Mouse (Mus musculus) E14TG2a.4 (cell line): Measurements from ENCODE around the gene Sec31b.

Experiments used
- H3K27me3 ChIP-seq: 2 replicates; pipeline ENCODE4 v1.6.1; 2014; ENCODE audit warnings: low read length, control low read depth; ENCODE audit not compliant: insufficient read depth
- H3K36me3 ChIP-seq: 2 replicates; pipeline ENCODE4 v1.6.1; 2014; ENCODE audit warnings: low read length, control low read depth; ENCODE audit not compliant: insufficient read depth
- H3K4me1 ChIP-seq: replicated peaks from 2 replicates; pipeline ENCODE4 v1.6.1; 2014; ENCODE audit warnings: low read depth, low read length, control low read depth
- H3K4me3 ChIP-seq: replicated peaks from 2 replicates; pipeline ENCODE4 v1.5.1; 2014; ENCODE audit warnings: mild to moderate bottlenecking, low read length
- H3K9me3 ChIP-seq: 2 replicates; pipeline ENCODE4 v1.6.1; 2014; ENCODE audit warnings: low read length, control low read depth
- CTCF ChIP-seq: conservative IDR thresholded peaks from 2 replicates; pipeline ENCODE4 v1.5.1; 2014; ENCODE audit warnings: low read length
- NANOG ChIP-seq: IDR thresholded peaks from 2 replicates; pipeline ENCODE4 v1.6.1; 2014; ENCODE audit warnings: borderline replicate concordance, low read length, mixed read lengths
- POU5F1 ChIP-seq: IDR thresholded peaks from 2 replicates; pipeline ENCODE4 v1.6.1; 2014; ENCODE audit warnings: low read length, borderline replicate concordance

Gene Sec31b

DNA sequence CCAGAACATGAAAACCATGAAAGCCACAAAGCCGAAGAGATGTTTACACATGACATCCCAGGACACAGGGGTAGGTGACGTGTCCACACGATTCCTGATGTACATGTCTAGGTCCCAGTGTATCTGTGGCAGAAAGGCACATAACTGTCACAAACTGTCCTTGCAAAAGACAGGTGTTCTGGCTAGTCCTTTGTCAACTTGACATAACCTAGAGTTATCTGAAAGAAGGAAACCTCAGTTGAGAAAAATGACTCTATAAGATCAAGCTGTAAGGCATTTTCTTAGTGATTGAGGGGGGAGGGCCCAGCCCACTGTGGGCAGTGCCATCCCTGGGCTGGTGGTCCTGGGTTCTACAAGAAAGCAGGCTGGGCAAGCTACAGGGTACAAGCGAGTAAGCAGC lies 7.1 kb upstream of the Sec31b start, which contains the start of gene Gm20538:
TSS of gene Gm20538 (minus strand) at position 101 of the 400 bp plus-strand sequence.
- Histone ChIP-seq H3K27me3 (no peaks in the 10 kb centered on the region), H3K4me1 (peaks cover 21% of the 10 kb centered on the region), H3K9me3 (no peaks in the 10 kb centered on the region), H3K4me3 (no peak within 1 kb of the TSS), H3K36me3 (peaks cover 60% of the 10 kb centered on the region)
- TF ChIP-seq NANOG (no peak), POU5F1 (no peak), CTCF (no peak)

- peaks cover 22% of the 10 kb centered on the region for H3K4me1 ChIP-seq
- peaks cover 14% of the 10 kb centered on the region for H3K27me3 ChIP-seq
- H3K36me3 ChIP-seq = peaks cover 23% of the 10 kb centered on the region
- peak overlapping the region; percentile 87 for H3K4me3 ChIP-seq
- peaks cover 11% of the 10 kb centered on the region; the same call in 1 of the 2 replicates for H3K9me3 ChIP-seq
- TF ChIP-seq POU5F1 = no peak
- TF ChIP-seq NANOG = no peak
- peak; percentile 56 for TF ChIP-seq CTCF
Measured at GRCm38 (mm10) chr19:44544775-44545174, 889 bp downstream of the Sec31b start.

DNA sequence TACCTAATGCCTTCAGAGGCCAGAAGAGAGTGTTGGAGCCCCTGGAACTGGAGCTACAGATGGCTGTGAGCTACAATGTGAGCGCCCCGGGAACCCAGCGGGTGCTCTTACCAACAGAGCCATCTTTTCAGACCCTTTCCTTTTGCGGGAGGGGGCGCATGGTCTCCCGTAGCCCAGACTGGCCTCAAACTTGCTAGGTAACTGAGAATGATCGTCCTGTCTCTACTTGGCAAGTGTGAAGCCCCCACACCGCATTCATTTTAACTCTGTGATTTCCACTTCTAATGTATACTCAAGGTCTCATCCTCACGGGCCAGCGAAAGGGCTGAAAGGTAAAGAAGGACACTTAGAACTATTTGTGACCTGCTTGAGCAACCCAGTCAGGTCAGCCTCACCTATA lies 1.3 kb downstream of the Sec31b start:
- H3K36me3 ChIP-seq = peaks cover 19% of the 10 kb centered on the region
- peaks cover 14% of the 10 kb centered on the region for H3K27me3 ChIP-seq
- no peak overlapping the region; the same call in 1 of the 2 replicates for H3K4me3 ChIP-seq
- no peak for TF ChIP-seq NANOG
- TF ChIP-seq POU5F1 = no peak
- TF ChIP-seq CTCF = no peak
- H3K4me1 ChIP-seq = peaks cover 22% of the 10 kb centered on the region
- peaks cover 11% of the 10 kb centered on the region; the same call in 1 of the 2 replicates for H3K9me3 ChIP-seq

GRCm38 (mm10) chr19:44542694-44543178 lies 2.9 kb downstream of the Sec31b start:
- Histone ChIP-seq H3K27me3 (peaks cover 14% of the 10 kb centered on the region), H3K36me3 (peaks cover 2% of the 10 kb centered on the region), H3K4me3 (no peak overlapping the region), H3K9me3 (peaks cover 11% of the 10 kb centered on the region; the same call in 1 of the 2 replicates), H3K4me1 (peaks cover 21% of the 10 kb centered on the region)
- TF ChIP-seq NANOG (no peak), CTCF (no peak), POU5F1 (no peak)

GRCm38 (mm10) chr19:44537416-44537815 lies 8.2 kb downstream of the Sec31b start:
- peaks cover 12% of the 10 kb centered on the region for H3K27me3 ChIP-seq
- H3K36me3 ChIP-seq = no peaks in the 10 kb centered on the region
- no peak overlapping the region for H3K4me3 ChIP-seq
- TF ChIP-seq POU5F1 = no peak
- no peak for TF ChIP-seq NANOG
- no peak for TF ChIP-seq CTCF
- peaks cover under 1% of the 10 kb centered on the region for H3K4me1 ChIP-seq
- H3K9me3 ChIP-seq = peaks cover 11% of the 10 kb centered on the region; the same call in 1 of the 2 replicates

GRCm38 (mm10) chr19:44535376-44535775 lies 10.3 kb downstream of the Sec31b start:
- TF ChIP-seq CTCF = peak; percentile 7; the same call in 1 of the 2 replicates
- TF ChIP-seq NANOG = no peak
- H3K9me3 ChIP-seq = peaks cover 4% of the 10 kb centered on the region; the same call in 1 of the 2 replicates
- H3K4me1 ChIP-seq = peaks cover 10% of the 10 kb centered on the region
- H3K27me3 ChIP-seq = peaks cover 29% of the 10 kb centered on the region
- no peaks in the 10 kb centered on the region for H3K36me3 ChIP-seq
- no peak overlapping the region for H3K4me3 ChIP-seq

DNA sequence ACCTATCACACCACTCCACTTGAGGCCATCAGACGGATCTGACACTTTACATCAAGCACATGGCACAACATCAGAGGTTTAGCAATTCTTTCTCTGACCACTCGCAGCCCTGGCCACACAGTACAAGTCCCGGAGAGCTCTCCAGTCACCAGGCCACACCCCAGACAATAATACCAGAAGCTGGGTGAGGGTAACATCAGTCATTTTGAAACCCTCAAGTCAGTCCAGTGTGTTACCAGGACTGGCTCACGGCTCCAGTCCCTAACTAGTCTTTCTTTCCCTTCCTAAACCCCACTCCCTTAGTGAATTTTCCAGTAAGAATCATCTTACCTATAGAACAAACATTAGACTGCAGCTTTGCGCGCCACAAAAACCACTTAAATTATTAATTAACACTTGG lies 15.6 kb downstream of the Sec31b start:
- TF ChIP-seq CTCF = no peak
- TF ChIP-seq POU5F1 = no peak
- TF ChIP-seq NANOG = no peak
- Histone ChIP-seq H3K27me3 (peaks cover 47% of the 10 kb centered on the region), H3K4me3 (no peak overlapping the region), H3K9me3 (no peaks in the 10 kb centered on the region), H3K36me3 (no peaks in the 10 kb centered on the region), H3K4me1 (peaks cover 10% of the 10 kb centered on the region)

DNA sequence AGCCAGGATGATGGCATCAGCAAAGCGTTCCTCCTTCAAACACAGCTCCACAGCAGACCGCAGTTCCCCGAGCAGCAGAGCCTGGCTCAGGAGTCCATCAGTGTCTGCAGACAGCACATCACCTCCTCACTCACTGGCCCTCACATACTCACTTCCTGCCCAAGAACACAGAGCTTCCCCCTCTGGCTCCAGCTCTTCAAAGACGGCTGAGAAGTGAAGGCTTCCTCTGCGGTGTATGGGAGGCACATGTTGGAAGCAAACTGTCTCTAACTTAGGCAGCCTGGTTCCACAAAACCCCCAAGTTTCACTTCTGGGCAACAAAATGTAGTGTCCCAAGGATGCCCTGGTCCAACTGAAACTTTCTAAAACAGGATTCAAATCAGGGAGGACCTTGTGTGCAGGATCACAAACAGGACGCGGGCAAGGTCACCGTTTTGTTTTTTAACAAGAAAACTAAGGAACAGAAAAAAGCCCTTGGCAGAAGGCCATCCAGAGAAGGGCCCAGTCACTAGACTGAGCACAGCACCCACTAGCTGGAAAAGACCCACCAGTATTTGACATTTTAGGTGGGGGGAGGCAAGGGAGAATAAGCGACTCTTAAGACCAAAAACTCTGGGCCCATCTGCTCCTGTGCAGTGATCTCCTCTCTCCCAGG lies 20.0 kb downstream of the Sec31b start:
- Histone ChIP-seq H3K27me3 (peaks cover 44% of the 10 kb centered on the region), H3K4me1 (no peaks in the 10 kb centered on the region), H3K36me3 (no peaks in the 10 kb centered on the region), H3K9me3 (no peaks in the 10 kb centered on the region), H3K4me3 (no peak overlapping the region)
- TF ChIP-seq POU5F1 (no peak), CTCF (no peak), NANOG (no peak)
